Mouse (Mus musculus) liver, embryonic 11.5 days (tissue): Measurements from ENCODE around the gene Rasa2. TPM values are rescaled to one million over a fixed set of nuclear protein-coding genes. Genes with fewer than 3 reads are reported as not detected.

Experiments used
- ATAC-seq: fragments of 200-750 bp; cut with Nextera tagmentation; replicated peaks from 2 replicates; pipeline ENCODE4 v1.8.0; 2017; ENCODE audit warnings: moderate number of reproducible peaks, mild to moderate bottlenecking, moderate TSS enrichment, moderate library complexity; ENCODE audit not compliant: low FRiP score
- DNase-seq: peaks from one replicate; pipeline ENCODE4 v3.0.0-alpha.2; 2017; ENCODE audit warnings: low spot score
- H3K27ac ChIP-seq: fragments of 300-500 bp; sonication (generic); 2 replicates; pipeline ENCODE4 v1.5.1; 2014; ENCODE audit warnings: mild to moderate bottlenecking, low read depth, low read length, control low read depth
- H3K27me3 ChIP-seq: fragments of 300-500 bp; sonication (generic); replicated peaks from 2 replicates; pipeline ENCODE4 v1.6.1; 2014; ENCODE audit warnings: low read length, mixed read lengths; ENCODE audit not compliant: control insufficient read depth, insufficient read depth
- H3K36me3 ChIP-seq: fragments of 300-500 bp; sonication (generic); 2 replicates; pipeline ENCODE4 v1.6.1; 2014; ENCODE audit warnings: mild to moderate bottlenecking, low read length, moderate library complexity, mixed read lengths; ENCODE audit not compliant: control insufficient read depth, insufficient read depth
- H3K4me1 ChIP-seq: fragments of 300-500 bp; sonication (generic); replicated peaks from 2 replicates; pipeline ENCODE4 v1.6.1; 2014; ENCODE audit warnings: low read length, mixed read lengths; ENCODE audit not compliant: control insufficient read depth, insufficient read depth
- H3K4me2 ChIP-seq: fragments of 300-500 bp; sonication (generic); 2 replicates; pipeline ENCODE4 v1.6.1; 2014; ENCODE audit warnings: mild to moderate bottlenecking, control low read depth, moderate library complexity
- H3K4me3 ChIP-seq: fragments of 300-500 bp; sonication (generic); 2 replicates; pipeline ENCODE4 v1.5.1; 2014; ENCODE audit warnings: low read depth, low read length, control low read depth
- H3K9ac ChIP-seq: fragments of 300-500 bp; sonication (generic); 2 replicates; pipeline ENCODE4 v1.6.1; 2014; ENCODE audit warnings: low read depth, low read length, control low read depth
- H3K9me3 ChIP-seq: fragments of 300-500 bp; sonication (generic); 2 replicates; pipeline ENCODE4 v1.6.1; 2016; ENCODE audit warnings: low read length, inconsistent platforms, mixed read lengths; ENCODE audit not compliant: control insufficient read depth
- WGBS: fragments of 180-500 bp; shearing (Covaris S2); extraction: QIAGEN DNeasy Blood & Tissue Kit; methylation state at CpG from one replicate; pipeline ENCODE4 v1.1.7; 2014; 5-methylcytosine and 5-hydroxymethylcytosine counted together
- polyA plus RNA-seq: library from polyadenylated mRNA; unstranded; fragments of >200 nt; fragmentation: Nextera tagmentation; extraction: Ambion mirVana; gene quantifications from 2 replicates; pipeline ENCODE4 v1.2.1, GENCODE M21; 2014

The Rasa2 gene
- polyA plus RNA-seq, 1 experiment from 2014 or later, result 9.7 TPM

- Histone ChIP-seq H3K9me3 (no peaks in the 10 kb centered on the region; the same call in 1 of the 2 replicates), H3K4me3 (no peak overlapping the region), H3K9ac (no peak overlapping the region), H3K4me2 (no peak overlapping the region), H3K36me3 (no peaks in the 10 kb centered on the region), H3K27ac (no peak overlapping the region), H3K4me1 (no peaks in the 10 kb centered on the region), H3K27me3 (no peaks in the 10 kb centered on the region)
- 78% methylated on average over 6 of the region's 6 CpGs for WGBS
- ATAC-seq (no peak), DNase-seq (no peak)
Observed at GRCm38 (mm10) chr9:96502856-96503610, 128.4 kb downstream of the Rasa2 start.

GRCm38 (mm10) chr9:96501217-96501616 lies 130.2 kb downstream of the Rasa2 start:
- ATAC-seq (no peak), DNase-seq (no peak)
- 79% methylated on average over 7 of the region's 7 CpGs for WGBS
- H3K27me3 ChIP-seq, result no peaks in the 10 kb centered on the region
- no peak overlapping the region for H3K4me2 ChIP-seq
- H3K27ac ChIP-seq, result no peak overlapping the region
- no peaks in the 10 kb centered on the region; the same call in 1 of the 2 replicates for H3K9me3 ChIP-seq
- no peaks in the 10 kb centered on the region for H3K36me3 ChIP-seq
- no peaks in the 10 kb centered on the region for H3K4me1 ChIP-seq
- no peak overlapping the region for H3K9ac ChIP-seq
- H3K4me3 ChIP-seq, result no peak overlapping the region

GRCm38 (mm10) chr9:96493212-96493611 lies 138.2 kb downstream of the Rasa2 start:
- Histone ChIP-seq H3K36me3 (no peaks in the 10 kb centered on the region), H3K4me1 (no peaks in the 10 kb centered on the region; the same call in 1 of the 2 replicates), H3K4me2 (no peak overlapping the region), H3K27me3 (no peaks in the 10 kb centered on the region), H3K9ac (no peak overlapping the region; the same call in 1 of the 2 replicates), H3K4me3 (no peak overlapping the region), H3K27ac (no peak overlapping the region), H3K9me3 (no peaks in the 10 kb centered on the region)
- ATAC-seq (no peak), DNase-seq (no peak)
- WGBS, result 41% methylated on average over 3 of the region's 3 CpGs

- DNase-seq, result peak; percentile 55
- no peak overlapping the region for H3K27ac ChIP-seq
- WGBS, result 35% methylated on average over 12 of the region's 12 CpGs
- no peak overlapping the region for H3K9ac ChIP-seq
- H3K9me3 ChIP-seq, result no peaks in the 10 kb centered on the region
- H3K4me3 ChIP-seq, result no peak overlapping the region
- no peak for ATAC-seq
- no peaks in the 10 kb centered on the region for H3K27me3 ChIP-seq
- H3K36me3 ChIP-seq, result no peaks in the 10 kb centered on the region
- peak overlapping the region; percentile 5; the same call in 1 of the 2 replicates for H3K4me2 ChIP-seq
- H3K4me1 ChIP-seq, result no peaks in the 10 kb centered on the region; the same call in 1 of the 2 replicates
Observed at GRCm38 (mm10) chr9:96491810-96492209, 139.6 kb downstream of the Rasa2 start.

Other genes starting within 250 kb of the Rasa2 start
- 172 and 173 TPM in 2 replicates for gene Rnf7, start 152.9 kb downstream of the Rasa2 start, polyA plus RNA-seq
- gene Gm28729, start 106.4 kb downstream of the Rasa2 start, polyA plus RNA-seq, result not detected in 2 replicates
- 10.0 and 10.1 TPM in 2 replicates for gene Zbtb38, start 121.2 kb upstream of the Rasa2 start, polyA plus RNA-seq